Mouse (Mus musculus): ENCODE measurements around the gene Phlda1.

Gene Phlda1

DNA sequence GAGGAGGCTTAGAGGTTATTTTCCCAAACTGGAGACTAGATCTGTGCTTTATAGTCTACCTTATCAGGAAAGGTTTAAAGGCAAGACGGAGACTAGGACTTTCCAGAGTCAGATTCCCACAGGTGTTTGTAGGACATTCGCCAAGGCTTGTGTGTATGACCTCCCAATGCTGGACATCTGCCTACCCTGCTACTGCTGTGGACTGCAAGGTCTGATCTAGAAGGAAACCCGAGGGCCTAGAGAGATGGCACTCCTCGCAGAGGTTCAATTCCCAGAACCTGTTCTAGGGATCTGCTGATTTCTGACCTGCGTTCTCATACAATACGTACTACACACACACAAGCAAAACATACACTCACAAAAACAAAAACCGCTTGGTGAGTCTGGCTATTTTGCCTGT, 680 bp upstream of the Phlda1 start:
- DNase-seq (ENCODE audit: low spot score) = no peak

DNA sequence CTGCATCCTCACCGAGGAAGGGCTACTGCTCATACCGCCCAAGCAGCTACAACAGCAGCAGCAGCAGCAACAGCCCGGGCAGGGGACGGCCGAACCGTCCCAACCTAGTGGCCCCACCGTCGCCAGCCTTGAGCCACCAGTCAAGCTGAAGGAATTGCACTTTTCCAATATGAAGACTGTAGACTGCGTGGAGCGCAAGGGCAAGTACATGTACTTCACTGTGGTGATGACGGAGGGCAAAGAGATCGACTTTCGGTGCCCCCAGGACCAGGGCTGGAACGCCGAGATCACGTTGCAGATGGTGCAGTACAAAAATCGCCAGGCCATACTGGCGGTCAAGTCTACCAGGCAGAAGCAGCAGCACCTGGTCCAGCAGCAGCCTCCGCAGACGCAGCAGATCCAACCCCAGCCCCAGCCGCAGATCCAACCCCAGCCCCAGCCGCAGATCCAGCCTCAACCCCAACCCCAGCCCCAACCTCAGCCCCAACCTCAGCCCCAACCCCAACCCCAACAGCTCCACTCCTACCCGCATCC, 907 bp downstream of the Phlda1 start:
- DNase-seq (ENCODE audit: low spot score) = peak; percentile 16

DNA sequence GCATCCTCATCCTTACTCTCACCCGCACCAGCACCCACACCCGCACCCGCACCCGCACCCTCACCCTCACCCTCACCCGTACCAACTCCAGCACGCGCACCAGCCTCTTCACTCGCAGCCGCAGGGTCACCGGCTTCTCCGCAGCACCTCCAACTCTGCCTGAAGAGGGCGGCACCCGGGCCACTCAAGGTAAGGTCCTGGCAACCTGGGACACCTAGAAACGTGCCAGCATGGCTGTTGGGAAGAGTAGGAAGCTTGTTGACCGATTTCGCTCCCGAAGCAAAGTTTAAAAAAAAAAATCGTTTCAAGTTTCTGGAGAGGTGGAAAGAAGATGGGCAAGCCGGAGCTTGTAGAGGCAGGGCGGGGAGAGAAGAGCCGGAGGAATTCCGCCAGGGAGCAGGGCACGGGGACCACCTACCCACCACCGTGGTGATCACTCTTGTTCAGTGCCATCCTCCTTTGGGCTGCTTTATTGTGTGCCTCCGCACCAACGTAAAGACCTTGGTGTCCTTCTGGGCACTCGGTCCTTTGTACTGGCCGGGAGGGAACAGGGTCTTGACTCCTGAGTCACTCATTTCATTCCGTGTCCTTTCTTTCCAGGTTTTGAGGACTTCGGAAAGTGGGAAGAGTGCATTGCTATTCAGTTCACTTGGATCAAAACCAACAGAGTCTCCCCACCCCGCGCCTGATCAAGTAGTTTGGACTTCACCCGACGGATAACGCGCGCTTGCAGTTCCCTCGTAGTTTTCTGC, 1.6 kb downstream of the Phlda1 start:
- peak; percentile 59 for DNase-seq (ENCODE audit: low spot score)

DNA sequence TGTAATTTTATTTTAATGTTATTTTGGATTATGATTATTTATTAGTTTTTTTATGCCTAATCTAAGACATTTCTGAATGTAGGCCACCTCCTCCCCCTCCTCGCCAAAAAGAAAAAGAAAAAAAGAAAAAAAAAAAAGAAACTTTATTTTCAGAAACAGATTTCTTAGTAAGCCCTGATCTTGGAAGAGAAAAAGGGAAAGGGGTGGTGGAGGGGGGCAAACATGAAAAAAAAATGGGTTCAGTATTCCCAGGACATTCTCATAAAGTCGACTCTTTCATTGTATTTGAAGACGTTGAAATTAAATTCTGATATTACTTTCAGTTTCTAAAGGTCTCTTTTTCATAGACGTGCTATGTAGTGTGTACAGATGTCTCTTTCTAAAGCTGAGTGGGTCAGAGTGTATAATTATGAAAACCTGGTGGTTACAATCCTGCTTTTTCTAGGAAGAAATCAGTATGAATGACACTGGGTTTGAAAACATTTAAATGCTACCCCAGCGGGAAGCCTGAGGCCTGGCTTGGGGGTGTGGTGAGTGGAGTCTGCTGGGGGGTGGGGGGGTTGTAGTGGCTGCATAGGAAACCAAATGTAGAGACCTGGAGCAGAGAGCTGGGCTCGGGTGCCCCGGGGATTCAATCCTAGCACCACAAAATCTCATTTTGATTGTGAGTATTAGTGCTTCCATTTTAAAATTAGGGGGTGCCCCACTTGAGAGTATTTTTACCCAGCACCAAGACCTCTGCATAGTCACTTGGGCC, 2.4 kb downstream of the Phlda1 start:
- DNase-seq (ENCODE audit: low spot score) = no peak

DNA sequence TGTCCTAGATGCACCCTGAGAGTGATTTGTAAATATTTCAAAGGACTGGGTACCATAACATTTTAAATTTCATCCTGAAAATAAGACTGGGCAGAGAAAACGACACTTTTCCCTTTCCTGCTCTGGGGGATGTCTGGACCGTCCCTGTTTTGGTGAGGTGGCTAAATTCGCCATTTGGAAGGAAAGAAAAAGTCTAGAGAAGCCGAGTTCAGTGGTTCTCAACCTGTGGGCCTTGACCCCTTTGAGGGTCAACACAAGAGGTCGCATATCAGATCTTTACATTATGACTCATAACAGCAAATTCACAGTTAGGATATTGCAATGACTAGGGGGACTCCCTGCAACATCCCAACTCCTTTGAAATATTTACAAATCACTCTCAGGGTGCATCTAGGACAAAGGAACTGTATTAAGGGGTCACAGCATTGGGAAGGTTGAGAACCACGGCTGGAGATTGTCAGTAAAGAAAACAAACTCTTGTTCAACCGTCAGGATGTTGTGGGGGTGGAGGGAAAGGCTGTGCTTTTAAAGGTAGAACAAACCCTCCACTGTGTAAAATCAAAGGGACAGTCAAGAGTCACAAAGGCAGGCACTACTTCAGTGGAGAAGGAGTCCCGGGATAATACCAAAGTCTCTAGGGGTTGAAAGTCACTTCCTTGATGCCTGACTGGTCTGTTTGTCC, 3.2 kb downstream of the Phlda1 start:
- DNase-seq (ENCODE audit: low spot score) = no peak

DNA sequence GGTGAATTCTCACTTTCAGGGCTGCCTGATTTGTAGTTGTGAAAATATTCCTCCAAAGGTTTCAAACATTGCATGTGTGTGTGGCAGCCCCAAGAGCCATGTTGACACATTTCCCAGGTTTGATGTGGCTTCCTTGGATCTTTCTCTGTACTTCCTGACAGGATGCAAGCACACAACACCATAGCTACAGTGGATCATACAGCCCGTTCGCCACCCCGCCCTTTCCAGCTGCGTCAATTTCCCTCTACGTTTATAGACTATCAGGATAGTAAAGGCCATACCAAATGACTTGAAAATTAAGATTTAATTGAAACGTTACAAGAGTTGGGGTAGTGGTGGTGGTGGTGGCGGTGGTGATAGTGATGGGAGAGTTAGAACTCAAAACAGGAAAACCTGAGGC, 3.9 kb downstream of the Phlda1 start:
- no peak for DNase-seq (ENCODE audit: low spot score)

DNA sequence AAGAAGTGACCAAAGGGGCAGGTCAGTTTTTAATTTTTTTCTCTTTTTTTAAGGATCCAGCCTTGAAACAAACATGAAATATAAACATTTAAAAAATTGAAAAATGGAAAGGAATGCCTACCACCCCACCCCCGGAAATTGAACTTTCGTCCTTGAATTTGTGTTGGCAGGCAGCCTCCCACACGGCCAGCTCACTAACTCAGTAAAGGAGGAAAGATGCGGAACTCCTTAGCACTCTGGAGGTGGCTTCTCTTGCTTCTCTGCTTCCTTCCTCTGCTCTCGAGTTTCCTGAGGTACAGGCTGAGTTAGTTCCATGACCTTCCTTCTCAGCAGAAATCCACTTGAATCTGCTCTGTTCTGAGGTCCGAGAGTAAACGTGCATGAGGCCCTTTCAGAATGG, 4.7 kb downstream of the Phlda1 start:
- no peak for DNase-seq (ENCODE audit: low spot score)

DNA sequence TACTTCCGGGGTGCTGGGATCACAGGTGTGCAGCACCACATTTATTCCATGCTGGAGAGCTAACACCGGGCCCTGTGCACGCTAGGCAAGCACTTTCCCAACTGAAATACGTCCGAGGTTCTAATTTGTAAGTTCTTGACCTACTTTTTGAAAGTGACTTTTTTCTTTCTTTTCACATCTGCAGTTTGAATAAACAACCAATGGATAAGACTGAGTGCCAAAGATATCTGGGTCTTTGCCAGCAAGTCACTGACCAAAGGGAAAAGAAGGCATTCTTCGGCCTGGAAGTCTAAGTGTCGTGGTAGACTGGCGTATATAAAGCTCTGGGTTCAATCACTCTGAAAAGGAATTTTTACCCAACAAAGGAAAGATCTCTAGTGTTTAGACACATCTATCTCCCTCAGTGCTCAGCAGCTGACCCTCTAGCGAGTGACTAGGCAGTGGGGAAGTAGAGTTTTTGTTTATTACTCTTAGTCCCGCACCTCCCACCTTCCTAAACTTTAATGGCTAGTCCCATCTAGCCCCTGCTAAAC, 6.0 kb downstream of the Phlda1 start:
- no peak for DNase-seq (ENCODE audit: low spot score)

DNA sequence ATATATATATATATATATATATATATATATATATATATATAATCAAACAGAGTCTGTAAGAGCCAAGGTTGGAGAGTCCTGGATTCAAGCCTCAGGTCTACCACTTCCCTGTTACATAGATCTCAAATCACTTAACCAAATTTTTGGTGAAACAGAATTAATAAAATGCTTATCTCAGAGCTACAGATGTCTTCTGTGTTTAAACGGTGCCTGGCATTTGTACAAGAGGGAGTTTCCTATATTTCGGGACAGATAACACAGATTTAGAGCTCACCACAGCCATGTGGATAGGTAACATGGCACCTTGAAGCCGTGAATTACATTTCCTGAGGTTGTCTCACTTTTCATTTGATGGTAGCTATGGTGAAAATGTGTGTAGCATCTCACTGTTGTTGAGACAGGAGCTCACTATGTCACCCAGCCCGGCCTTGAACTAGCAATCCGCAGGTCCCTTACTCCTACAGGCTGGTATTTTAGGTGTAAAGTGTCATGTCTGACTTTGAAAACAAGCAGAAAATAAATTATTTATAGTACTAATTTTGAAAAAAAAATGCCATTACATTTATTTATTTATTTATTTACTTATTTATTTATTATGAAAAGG, 8.3 kb downstream of the Phlda1 start:
- DNase-seq (ENCODE audit: low spot score) = no peak

DNA sequence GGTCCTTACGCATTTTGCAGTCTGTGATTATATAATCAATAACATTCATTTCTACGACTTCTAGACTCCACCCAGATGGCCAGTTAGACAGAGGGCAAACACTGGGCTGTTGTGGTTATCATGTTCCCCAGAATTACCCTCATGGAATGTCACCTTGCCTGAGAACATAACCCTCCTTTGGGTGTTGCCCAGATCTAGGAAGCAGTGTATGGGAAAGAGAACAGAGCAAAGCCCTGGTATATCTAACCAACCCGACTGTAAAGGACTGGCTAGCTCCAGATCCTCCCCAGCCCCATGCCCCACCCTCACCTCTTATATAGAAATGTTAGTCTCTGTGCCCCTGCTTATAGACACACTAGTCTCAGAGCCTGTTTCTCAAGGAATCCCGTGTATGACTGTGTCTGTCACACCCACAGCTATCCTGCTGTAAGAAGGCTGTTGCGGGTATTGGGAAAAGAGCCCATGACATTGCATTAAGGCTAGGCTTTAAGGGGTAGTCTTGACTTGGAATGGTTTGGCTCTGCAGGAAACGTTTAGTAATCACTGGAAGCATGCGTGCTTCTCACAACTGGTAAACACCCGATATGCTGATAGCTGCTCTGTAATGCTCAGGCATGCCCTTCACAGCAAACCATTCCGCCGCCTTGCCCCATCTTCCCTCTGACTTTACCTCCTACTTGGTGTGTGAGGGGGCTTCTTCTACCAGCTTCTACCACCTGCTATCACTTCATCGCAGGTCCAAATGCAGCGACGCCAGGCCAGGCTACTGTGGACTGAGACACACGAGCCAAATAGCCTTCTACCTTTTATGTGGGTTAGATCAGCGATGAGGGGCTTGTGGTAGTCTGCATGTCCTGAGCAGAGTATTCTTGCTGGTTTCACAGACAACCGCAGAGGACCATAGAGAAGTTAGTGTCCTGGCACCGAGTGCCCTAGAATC, 9.3 kb downstream of the Phlda1 start:
- DNase-seq (ENCODE audit: low spot score) = no peak

DNA sequence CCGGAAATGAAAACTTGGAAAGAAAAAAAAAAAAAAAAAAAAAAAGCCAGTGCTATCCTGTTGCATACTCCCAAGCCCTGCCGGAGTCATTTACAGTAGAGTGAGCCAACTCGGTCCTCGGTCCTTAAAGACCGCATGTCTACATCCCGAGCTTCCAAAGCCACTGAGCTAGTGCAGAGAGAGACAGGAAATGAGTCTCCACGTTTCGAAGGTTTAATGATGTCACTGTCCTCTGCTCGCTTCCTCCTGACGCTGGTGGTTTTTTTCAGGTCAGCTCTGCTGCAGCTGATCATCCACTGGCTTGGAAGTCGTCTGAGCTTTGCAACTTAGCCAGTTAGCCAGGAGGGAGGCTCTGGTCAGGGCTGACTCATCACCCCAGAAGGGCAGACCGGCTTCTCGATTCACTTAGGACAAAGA, 10.1 kb downstream of the Phlda1 start:
- DNase-seq (ENCODE audit: low spot score) = peak; percentile 57

DNA sequence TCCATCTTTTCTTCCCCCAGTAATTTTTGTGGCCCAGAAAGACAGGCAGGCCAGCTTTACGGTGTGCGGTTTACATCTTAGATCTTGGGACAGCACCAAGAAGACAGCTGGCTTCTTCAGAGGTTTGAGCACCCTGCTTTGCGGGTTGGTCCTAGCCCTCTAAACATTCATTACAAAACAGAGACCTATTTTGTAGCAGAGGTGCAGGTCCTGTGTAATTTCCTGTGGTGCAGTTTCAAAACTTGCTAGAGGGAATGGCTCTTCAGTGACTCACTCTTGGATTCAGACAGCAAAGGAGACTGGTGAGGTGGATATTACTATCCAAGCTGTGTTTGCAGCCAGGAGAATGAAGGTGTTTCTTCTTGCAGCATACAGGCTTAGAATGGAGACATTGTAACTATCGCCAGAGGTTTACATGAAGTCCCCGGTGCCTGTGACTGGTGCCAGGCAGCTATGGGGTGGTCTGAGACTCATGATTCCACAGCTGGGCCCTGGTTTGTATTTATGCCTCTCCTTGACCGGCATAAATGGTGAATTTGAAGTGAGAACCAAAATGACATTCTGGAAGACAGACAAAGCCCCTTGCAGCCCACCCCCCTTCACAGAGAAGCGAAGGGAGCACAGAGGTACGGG, 10.8 kb downstream of the Phlda1 start:
- peak; percentile 20 for DNase-seq (ENCODE audit: low spot score)

DNA sequence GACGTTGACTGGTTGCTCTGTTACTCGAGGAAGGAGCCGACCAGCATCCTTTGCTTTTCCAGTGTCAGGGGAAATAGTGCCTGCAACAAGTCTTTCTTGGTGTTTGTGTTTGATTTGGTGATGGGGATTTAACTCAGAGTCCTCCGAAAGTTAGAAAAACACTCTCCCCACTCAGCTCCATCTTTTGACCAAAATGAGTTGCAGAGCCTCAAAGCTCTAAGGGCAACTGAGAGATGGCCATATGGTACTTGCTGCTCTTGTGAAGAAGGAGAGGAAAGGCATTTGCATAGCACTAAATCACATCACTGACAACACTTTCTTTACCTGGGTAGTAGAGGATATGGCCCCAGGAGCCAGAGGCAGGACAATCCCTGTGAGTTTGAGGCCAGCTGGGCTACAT, 12.3 kb downstream of the Phlda1 start:
- no peak for DNase-seq (ENCODE audit: low spot score)

DNA sequence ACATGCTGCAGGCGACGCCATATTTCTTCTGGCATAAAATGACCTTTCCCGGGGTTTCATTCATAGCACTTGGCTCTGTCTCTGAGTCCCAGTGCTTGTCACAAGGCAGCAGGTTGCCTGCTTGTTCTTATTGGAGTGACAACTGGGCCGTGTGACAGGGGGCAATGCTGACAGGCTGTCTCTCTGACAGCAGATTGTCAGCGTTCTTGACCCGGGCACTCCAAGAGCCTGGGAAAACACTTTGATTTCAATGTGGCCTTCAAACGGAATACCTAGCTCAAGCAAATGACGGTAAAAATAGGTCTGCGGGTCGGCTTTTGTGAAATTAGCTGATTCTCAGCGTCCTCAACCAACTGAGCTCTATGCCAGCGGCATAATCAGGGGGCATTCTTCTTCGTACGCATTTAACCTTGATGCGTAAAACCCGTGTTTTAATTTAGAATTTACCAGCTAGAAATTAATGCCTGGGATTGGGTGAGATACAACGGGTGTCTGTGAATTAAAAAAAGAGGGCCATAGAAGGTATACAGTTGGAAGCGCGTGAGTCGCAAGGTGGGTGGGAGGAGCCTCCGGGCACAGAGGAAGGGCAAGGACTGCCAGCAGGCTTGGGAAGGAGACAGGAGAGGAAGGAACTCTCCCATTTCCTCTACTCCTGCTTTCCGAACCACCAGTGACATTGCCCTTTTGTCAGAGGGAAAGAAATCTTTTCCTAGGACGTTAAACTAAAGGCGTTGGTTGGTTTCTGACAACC, 13.7 kb downstream of the Phlda1 start:
- no peak for DNase-seq (ENCODE audit: low spot score)

DNA sequence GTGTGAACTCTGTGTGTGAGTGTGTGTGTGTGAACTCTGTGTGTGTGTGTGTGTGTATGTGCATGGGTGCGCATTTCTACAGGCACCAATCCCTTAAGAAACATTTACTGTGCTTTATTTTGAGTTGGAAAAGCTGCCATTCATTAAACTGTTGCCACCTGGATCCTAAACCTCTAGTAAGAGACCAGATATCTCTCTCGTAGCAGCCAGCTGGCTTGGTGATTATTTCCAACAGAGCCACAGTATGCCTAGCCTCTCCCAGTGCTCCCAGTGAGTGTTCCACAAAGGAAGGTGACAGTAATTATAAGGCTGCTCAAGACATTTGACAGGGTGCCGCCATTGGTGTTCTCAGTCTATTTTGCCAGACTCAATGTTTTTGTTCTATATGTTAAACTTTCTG, 14.5 kb downstream of the Phlda1 start:
- no peak for DNase-seq (ENCODE audit: low spot score)

DNA sequence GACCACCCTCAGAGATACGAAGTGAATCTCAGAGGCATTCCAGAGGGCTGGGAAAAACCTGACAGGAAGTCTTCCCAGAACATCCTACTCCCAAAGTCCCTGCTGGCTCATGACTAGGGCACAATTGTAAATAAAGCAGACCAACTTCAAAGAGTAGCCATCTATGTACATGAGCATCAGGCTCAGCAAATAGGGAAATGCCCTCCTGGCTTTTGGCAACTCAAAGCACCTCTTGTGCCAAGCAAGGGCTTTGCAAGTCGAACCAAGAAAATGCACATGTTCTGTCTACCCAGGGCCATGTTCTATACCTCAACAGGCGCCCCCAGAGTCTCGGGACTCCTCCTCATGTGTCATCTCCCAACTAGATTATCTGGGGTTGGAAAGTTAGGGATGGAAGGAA, 15.6 kb downstream of the Phlda1 start:
- no peak for DNase-seq (ENCODE audit: low spot score)

DNA sequence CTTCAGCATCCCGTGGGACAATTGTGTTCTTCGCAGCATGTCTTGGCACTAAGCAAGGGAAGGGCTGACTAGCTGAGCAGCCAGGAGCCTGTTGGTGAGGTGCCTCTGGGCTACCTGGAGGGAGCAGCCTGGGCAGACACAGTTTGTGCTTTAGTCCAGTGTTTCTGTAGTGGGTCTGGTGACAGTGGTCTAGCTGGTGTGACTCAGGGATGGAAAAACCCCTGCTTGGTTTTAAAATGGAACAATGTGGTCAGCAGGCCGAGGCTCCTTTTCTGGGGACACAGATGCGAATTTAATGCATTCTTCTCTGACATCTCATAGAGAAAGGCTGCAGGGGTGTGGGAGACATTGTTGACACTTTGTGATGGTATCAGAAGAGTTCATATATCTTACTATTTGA, 16.1 kb downstream of the Phlda1 start:
- no peak for DNase-seq (ENCODE audit: low spot score)

DNA sequence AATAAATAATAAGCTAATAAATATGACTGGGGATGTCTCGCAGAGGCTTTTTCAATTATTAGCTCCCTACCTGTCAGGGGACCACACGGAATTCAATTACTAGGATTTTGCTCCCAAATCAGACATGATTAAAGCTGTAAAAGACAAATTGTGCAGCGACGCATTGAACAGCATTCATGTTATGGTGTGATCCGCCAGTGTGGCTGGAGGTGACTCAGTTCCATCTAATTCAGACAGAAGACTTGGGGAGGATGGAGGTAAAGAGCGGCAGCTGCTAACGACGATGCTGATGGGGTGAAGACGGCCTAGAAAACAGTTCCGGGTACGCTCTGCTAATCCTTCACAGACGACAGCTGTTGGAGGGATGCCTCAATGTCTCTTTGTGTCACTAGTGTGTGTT, 17.8 kb downstream of the Phlda1 start:
- no peak for DNase-seq (ENCODE audit: low spot score)

DNA sequence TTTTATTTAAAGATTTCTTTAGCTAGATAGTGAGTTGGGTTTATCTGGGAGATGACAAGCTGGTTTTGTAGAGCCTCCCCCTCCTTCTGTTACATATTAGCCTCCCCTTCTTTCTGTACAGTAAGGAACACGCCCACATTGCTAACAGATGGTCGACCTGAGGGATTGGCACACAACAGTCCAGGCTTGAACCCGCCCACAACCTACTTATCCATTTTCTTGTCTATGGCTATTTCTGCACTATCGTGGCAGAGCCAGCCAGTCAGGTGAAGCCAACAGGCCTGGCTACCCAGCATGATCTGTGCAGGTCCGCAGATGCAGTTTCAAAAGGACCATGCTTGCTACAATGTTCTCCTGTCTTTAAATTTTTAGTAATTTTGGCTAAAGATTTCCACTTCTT, 21.0 kb downstream of the Phlda1 start:
- DNase-seq (ENCODE audit: low spot score) = no peak

DNA sequence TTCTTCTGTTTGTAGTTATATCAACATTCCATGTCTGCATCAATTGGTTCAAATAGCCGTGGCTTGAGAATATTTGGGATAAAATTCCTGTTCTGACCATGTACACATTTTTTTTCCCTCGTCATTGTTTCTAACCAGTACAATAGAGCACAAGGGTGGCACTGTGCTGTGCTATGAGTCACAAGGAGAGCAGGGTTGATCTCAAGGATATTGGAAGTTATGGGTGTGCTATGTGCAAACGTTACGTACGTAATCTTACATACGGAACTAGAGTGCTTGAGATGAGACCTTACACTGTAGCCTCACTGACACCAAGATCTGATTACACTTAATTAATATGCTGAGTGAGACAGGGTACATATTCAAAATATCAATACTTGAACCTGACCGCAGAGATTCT, 21.5 kb downstream of the Phlda1 start:
- DNase-seq (ENCODE audit: low spot score) = no peak

Measured in T-cell, adult 2 months (primary cell).